Mouse (Mus musculus): ENCODE results near the gene Mtr. TPM values are rescaled to one million over a fixed set of nuclear protein-coding genes. Genes with fewer than 3 reads are reported as not detected.
A peak's percentile ranks its signal among the peaks of the same experiment; 100 is the strongest.

Mtr gene
- total RNA-seq, 2 experiments from 2014 or later = 16.0 to 19.7 TPM

DNA sequence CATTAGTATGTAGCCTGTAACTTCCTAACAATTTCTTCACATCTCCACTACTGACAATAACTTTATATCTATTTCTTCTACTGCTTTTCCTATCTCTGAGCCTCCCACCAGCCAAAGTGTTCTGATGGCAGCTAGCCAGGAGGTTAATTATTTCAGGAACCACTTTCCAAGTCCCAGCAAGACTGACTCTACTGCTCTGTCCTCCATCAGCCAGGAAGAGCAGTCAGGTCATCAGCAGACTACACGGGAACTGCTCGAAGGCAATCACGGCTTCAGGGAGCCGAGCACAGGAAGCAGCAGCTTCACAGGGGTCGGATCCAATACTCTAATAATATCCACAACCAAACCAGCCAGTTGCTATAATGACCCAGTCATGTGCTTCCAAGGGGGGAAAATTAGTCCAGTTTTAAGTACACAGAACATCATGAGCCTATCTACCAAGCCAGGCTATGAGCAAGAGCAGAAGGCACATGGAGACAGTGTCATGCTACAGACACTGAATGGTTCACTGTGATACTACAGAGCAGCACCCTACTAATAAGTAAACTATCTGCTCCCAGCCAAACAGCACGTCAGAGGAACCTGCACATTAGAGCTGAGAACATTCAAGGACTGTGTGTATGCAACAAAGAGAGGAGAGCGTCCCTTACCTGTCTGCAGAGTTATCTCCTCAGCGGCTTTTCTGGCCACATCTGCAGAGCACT is 8.6 kb downstream of the Mtr start:
- DNase-seq (ENCODE audit: low spot score in 2 of 2) = no peak

DNA sequence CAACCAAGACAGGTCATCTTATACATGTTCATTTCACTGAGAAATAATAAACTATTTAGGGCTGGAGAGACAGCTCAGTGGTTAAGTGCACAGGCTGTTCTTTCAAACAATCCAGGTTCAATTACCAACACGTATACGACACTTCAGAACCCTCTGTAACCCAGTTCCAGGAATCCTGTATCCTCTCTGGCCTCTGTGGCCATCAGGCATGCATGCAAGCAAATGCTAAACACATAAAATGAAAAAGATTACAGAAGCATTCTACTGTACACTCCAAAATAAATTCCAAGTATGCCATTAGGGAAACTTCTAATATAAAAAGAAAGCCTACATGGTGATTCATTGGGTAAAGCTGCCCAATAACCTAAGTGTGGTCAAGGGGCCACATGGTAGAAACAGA is 12.0 kb downstream of the Mtr start:
- DNase-seq (ENCODE audit: low spot score in 2 of 2) = no peak

DNA sequence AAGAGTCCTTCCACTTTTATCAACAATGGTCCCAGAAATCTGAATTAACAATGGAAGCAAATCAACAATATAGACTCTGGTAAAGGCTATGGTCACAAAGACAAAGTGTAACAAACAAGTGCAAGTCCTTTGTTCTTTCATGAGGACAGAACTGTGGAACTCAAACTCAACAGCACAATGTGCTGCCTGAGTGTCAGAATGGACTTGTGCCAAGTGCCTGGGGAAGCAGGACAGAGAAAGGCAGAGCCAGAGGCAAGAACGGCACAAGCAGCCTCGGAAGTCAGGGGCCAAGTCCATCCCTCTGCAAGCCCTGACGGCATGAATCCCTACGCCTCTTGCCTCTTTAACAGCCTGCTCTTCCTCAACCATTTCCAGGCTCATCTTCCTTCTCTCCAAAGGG is 13.9 kb downstream of the Mtr start:
- peak in 1 of 2 experiments; percentile 13 for DNase-seq (ENCODE audit: low spot score in 2 of 2)

DNA sequence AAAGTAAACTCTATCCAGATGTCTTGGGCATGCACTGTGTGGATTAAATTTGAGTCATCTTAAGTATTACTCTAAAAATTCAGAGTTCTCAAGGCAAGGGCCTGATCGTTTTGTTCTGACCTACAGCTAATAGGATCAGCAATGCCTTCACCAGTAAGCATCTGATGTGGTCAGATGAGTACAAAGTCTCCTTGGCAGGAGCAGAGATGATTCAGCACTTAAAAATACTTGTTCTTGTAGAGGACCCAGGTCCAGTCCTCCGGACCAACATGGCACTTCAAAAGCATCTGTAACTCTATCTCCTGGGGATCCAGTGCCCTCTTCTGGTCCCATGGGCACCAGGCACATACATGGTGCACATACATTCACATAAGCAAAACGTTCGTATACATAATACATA is 25.8 kb downstream of the Mtr start:
- no peak for DNase-seq (ENCODE audit: low spot score in 2 of 2)

DNA sequence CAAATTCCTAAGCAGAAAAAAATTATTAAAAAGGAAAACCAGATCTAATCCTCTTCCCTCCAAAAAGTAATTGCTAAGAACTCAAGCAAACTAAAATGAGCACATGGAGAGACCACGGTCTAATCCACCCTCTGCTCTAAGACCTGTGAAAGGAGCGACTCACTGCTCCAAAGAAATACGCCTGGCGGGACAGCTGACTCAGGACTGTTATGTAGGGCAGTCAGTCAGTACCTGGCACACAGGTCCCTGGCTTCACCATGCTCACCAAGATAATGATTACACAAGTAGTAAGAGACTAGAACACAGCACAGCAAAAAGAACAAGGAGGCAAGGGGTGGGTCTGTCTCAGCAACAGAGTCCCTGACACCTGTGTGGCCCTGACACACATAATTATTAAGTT is 29.7 kb downstream of the Mtr start:
- DNase-seq (ENCODE audit: low spot score in 2 of 2) = no peak

DNA sequence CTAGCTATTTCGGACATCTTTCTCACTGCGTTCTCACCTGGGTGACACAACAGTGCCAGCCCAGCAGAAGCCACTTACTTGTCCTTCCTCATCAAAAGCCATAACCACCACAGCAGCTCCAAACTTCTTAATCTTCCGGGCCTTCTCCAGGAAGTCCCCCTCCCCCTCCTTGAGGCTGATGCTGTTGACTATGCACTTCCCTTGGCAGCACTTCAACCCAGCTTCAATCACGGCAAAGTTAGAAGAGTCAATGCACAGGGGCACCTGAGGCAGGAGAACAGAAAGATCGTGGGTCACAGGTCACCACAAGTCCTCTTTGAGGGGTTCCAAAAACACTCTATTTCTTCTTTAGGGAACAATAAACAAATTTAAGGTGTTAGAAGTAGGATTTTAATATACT is 30.3 kb downstream of the Mtr start:
- DNase-seq (ENCODE audit: low spot score in 2 of 2) = no peak

DNA sequence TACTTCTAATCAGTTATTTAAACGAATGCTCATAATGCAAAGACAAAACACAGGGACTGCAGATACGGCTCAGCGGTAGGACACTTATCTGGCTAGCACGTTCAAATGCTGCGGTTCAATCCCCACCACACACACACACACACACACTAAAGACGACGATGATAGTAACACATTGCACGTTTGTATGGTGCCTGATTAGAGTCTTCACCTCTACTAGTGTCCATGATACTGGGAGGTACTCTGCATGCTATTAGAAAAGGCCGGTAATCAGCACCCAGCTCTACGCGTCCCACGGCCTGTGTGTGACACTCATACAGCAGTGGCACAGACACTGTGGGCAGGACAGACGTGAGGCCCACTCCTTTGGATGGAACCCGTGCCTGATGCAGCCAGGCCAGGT is 39.3 kb downstream of the Mtr start:
- no peak for DNase-seq (ENCODE audit: low spot score in 2 of 2)

DNA sequence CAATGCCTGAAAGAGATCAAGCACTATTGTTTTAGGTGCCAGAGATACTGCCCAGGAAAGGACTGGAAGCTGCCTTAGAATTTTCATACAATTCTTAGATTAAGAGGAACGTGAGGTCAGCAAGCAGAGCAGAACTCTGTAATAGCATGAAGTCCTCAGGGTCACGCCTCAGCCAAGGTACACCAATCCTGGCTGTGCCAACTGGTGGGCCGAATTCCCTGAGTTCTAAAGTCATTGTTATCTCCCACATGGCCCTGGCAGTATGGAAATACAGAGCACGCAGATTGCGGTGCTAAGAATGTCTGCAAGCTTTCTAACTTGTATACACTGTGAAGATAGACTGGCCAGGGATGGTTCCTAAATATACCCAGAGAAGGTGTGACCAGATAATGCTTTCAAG is 43.0 kb downstream of the Mtr start:
- DNase-seq (ENCODE audit: low spot score in 2 of 2) = no peak

DNA sequence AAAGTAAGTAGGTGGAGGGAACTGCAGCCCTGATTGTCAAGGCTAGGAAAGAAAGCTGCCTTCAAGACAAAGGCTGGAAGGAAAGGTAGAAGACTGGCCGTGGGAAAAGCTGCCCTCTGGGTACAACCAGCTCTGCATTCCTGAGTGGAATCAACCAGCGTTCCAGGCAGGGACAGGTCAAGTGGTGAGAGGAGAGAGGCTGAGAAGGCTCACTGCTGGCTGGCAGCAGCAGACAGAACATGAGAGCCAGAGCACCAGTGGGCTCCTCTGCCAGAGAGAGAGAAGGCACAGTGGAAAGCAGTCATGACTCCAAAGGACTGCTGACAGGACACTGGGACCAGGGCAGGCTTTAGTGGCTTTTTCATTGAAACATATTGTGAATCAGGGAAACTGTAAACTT is 46.9 kb downstream of the Mtr start:
- DNase-seq (ENCODE audit: low spot score in 2 of 2) = no peak

DNA sequence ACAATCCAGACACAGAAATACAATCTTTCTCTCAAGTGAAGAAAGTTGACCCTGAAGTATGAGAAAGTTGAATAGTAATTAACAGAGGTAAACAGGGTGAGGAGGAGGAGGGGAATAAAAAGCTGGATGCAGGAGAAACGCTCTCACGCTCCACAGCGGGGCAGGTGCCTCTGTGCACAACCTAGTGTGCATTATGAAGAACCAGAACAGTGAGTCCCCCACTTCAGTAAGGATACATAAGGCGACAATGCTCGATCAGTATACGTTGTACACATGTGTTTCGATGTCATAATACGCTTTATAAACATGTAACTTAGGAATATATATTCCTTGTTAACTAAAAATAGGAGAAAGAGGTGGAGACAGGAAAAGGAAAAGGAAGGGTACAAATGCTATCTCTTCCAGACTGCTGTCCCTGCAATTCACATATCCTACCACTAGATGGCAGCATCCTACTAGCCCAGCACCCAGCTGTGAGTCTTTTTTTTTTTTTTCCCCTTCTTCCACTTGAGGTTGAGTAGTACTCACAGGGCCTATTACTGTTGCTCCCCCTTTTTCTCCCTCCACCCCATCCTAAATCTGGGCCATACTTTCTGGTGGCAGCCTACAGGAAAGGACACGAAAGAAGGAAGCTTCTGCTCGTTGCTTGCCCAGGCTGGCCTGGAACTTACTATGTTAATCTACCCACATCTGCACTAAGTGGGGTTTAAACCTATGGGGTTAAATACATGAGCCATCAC is 47.7 kb downstream of the Mtr start:
- DNase-seq (ENCODE audit: low spot score in 2 of 2) = peak; percentile 55 to 58

DNA sequence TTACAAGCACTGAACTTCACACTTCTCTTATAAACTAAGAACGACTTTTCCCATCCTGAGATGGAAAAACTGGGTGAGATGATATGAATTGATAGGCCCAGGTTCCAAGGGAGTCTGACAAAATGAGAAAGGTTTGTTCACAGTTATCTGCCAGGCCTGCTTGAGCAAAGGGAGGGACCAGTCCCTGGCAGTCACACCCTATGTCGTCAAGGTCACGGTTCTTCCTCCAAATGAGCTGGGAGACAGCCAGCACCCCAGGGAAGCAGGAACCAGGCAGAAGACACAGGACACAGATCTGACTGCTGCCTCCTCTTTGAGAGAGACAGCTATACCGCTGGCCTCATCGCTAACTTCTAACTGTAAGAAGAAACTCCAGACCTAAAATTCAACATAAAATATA is 57.5 kb downstream of the Mtr start:
- DNase-seq (ENCODE audit: low spot score in 2 of 2) = no peak

DNA sequence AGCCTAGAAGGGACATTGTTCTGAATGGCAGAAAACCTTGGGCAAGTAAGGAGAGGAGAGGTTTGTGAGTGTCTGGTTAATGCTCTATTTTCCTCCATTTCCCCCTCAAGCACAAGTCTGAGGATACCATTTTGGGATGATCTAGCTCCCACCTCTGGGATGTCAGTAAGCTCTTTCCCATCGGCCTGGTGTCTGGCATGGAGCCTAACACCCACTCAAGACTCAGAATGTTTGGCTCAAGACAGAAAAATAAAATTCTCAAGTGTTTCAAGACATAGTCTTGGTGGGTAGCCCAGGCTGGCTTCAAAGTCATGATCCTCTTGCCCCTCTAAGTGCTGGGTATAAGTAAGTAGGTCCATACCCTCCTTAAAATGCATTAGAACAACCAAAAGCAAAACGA is 59.4 kb downstream of the Mtr start:
- peak in 1 of 2 experiments; percentile 51 for DNase-seq (ENCODE audit: low spot score in 2 of 2)

DNA sequence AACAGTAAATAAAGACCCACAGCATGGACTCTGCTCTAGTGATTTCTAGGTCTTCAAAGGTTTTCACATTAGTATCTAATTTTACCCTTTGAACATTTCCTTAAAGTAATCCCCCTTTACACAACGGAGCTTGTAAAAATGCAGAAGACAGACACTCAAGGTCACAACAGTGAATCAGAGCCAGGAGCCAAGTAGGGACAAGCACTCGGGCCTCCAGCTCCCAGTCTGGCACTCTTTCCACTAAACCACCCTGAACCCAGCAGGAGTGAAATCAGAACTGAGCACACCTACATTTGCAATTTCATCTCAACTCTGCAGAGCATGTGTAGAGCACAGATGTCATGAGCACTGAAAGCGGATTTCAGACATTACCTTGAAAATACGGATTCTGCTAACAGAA is 61.1 kb downstream of the Mtr start:
- DNase-seq (ENCODE audit: low spot score in 2 of 2) = no peak

DNA sequence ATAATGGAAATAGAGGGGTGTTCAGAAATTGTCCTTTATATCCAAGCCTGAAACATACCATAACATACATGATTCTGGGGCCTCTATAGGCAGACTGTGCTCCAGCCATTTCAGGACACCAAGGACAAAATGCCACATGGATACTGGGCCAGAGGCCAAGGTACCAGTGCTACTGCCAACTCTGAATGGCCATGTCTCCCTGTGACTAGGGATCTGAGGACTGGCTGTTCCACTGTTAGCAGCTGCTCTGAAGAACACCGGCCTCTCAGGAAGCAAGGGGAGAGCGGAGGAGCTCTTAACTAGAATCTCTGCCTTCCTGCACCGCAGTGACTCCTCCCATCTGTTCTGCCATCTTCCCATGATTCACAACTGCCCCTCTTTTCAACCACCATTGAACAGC is 61.9 kb downstream of the Mtr start:
- no peak for DNase-seq (ENCODE audit: low spot score in 2 of 2)

DNA sequence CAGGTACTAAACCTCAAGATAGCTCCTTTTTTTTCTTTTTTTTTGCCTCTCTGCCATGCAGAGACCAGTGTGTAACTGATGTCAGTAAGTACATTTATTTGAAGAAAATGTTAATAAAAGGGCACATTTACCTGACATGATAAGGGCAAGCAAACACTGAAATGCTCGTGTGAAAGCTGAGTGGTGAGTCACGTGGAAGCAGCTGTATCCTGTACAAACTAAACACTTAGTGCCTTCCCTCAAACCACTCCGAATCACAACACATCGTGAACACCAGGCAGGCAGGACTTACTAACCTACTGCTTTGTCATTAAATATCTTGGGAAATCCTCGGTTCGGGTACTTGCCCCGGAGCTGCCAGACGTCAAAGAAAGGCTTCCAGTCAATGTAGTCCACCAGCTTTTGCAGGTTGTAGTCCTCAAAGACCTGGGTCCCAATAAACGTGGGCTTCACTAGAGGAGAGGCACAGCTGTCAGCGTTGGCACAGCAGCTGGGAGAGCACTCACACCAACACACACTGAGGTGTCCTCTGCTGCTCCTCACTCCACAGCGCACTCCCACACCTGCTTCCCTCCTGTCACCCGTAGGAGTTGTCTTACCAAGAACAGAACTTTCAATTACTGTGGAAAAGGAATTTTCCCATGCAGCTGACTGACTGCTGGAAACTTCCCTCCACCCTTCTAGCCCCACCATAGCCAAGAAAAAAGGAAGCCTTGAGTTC is 62.8 kb downstream of the Mtr start:
- peak; percentile 67 to 68 for DNase-seq (ENCODE audit: low spot score in 2 of 2)

DNA sequence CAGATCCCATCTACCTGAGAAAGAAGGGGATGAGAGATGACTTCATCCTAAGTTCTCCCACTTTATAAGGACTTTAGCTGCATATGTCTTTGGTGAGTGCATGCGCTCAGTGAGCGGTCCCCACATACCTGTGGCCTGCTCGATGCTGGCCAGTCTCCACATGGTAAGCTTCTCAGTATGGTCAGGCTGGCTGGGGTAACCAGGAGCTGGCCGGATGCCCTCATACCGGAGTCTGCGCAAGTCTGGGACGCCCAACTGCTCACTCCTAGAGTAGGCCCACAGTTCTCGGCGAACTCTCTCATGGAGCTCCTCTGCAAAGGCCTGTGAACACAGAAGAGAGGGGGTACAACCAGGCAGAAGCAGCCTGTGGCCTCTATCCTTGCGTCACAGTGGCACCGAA is 68.7 kb downstream of the Mtr start:
- no peak for DNase-seq (ENCODE audit: low spot score in 2 of 2)

DNA sequence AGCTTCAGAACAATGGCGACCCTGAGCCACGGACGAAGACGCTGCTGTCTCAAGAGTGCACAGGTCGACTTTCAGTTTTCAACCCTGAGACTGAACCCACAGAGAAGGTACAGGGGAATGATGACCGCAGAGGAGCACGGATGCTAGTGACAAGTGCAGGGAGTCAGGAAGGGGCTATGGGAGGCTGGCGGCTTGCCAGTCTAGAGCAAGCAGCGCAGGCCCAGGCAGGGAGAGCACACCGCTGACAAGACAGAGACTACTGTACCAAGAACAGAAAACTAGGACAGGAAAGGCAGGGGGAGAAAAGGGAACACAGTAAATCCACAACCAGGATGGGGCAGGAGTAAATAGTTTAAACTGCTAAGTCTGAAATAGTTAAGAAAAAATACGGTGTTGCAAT is 69.1 kb downstream of the Mtr start:
- DNase-seq (ENCODE audit: low spot score in 2 of 2) = no peak

DNA sequence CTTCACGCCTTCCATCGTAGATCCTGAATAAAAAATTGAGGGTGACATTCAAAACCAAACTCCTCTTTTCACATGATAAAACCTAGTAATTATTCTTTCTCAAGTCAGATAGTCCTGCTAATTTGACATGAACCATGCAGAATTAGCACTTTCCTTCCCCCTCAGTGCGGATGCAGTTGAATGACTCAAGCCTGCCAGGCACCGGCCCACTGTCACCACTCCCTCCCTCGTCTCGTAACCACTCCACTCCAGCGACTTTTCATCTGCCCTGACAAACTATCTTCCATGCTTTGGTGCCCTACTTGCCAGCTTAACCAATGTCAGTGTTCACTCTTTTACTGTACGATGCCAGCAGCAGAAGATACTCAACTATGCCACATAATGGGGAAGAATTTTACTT is 78.4 kb downstream of the Mtr start:
- no peak for DNase-seq (ENCODE audit: low spot score in 2 of 2)

DNA sequence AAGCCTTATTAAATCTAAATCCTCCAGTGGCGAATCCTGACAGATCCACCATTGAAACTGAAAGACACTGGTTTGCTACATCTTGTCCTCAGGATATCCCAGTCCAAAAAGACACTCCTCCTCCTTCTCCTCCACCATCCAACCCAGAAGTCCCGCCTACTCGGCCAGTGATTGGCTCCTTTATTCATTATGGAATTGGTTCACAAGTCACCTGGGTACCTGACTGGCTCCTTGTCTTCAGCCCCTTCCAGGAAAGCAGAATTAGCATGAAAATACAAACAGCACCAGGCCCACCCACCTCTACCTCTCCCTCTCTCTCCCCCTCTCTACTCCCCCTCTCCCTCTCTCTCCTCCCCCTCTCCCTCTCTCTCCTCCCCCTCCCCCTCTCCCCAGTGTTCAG is 81.2 kb downstream of the Mtr start:
- no peak for DNase-seq (ENCODE audit: low spot score in 2 of 2)

DNA sequence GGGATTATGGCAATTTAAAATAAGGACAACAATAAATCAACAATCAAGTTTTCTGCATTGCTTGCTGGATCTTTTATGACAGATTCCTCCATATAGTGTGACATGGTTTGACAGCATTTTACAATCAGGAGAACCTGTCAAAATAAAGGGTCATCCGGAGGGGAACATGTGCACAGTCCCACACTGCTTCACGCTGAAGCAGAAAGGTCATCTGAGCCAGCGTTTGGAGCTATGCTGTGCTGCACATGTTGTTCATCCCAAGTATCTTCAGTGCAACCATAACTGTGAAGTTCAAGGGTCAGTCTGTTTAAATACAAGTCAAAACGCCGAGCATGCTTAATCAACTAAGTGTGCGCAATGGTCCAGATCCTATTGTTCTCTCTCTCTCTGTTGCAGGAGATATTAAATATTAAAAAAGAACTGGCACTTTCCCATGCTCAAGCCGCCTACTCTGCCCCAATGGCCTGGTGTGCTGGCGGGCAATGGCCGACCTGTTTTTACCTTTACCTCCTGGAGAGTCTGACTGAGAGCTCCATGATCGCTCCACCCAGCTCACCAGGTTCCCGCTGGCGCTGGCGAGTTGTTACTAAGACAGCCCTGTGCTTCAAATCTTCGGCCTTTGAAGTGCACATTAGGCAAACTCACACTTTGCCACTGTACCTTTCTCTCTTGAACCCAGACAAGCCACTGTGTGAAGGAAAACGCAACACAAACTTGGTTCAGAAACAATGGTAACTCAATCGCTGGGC is 81.8 kb downstream of the Mtr start:
- DNase-seq (ENCODE audit: low spot score in 2 of 2) = no peak

DNA sequence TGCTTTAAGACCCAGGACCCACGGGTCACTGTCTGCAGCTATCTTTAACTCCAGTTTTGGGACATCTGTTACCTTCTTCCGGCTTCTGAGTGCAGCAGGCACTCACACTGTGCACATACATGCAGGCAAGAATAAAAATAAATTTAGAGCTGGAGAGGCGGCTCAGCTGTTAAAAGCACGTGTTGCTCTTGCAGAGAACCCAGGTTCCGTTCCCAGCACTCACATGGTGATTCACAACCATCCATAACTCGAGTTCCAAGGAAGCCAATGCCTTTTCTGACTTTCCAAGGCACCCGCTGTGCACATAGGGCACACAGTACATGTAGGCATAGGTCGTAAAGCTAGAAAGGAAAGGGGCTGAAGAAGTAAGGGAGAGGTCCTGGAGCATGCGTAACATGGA is 90.6 kb downstream of the Mtr start:
- no peak for DNase-seq (ENCODE audit: low spot score in 2 of 2)

DNA sequence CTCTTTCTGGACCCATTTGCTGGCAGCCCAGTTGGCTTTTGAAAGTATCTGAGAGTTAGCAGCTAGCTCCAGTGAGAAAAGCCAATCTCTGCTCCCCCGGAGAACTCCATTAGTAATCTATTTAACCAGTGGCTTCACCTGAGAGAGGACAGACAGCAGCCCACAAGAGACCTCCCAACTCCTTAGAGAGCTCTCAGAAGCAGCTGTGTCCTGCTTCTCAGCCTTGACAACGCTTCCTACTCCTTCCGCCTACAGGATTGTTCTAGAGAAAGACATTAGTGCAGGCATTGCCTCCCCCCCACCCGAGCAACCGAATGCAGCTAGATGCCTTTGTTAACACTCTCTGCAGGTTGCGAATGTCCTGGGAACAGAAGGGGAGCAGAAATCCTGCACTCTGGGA is 91.5 kb downstream of the Mtr start:
- DNase-seq (ENCODE audit: low spot score in 2 of 2) = peak; percentile 45 to 64
